Mouse (Mus musculus): ENCODE measurements around the gene Pfdn5.

Gene Pfdn5

GRCm38 (mm10) chr15:102335254-102335653 is 9.3 kb downstream of the Pfdn5 start:
- no peak for DNase-seq (ENCODE audit: low spot score)

GRCm38 (mm10) chr15:102335925-102336324 is 10.0 kb downstream of the Pfdn5 start:
- peak; percentile 41 for DNase-seq (ENCODE audit: low spot score)

- no peak for DNase-seq (ENCODE audit: low spot score)
Observed at GRCm38 (mm10) chr15:102336946-102337345, 11.0 kb downstream of the Pfdn5 start.

GRCm38 (mm10) chr15:102339612-102340011 is 13.7 kb downstream of the Pfdn5 start:
- DNase-seq (ENCODE audit: low spot score), result no peak

GRCm38 (mm10) chr15:102341580-102341979 is 15.7 kb downstream of the Pfdn5 start:
- DNase-seq (ENCODE audit: low spot score), result peak; percentile 53

- no peak for DNase-seq (ENCODE audit: low spot score)
Observed at GRCm38 (mm10) chr15:102344490-102344889, 18.6 kb downstream of the Pfdn5 start.

GRCm38 (mm10) chr15:102346444-102346843 is 20.5 kb downstream of the Pfdn5 start:
- DNase-seq (ENCODE audit: low spot score), result peak; percentile 77

- peak; percentile 100 for DNase-seq (ENCODE audit: low spot score)
Observed at GRCm38 (mm10) chr15:102350138-102350941, 24.4 kb downstream of the Pfdn5 start, which contains the start of gene Aaas. Gene Aaas (minus strand): TSS chr15:102350771.

GRCm38 (mm10) chr15:102350942-102351291 is 25.0 kb downstream of the Pfdn5 start:
- DNase-seq (ENCODE audit: low spot score), result no peak

GRCm38 (mm10) chr15:102352177-102352576 is 26.3 kb downstream of the Pfdn5 start:
- no peak for DNase-seq (ENCODE audit: low spot score)

GRCm38 (mm10) chr15:102353986-102354385 is 28.1 kb downstream of the Pfdn5 start:
- DNase-seq (ENCODE audit: low spot score), result no peak

GRCm38 (mm10) chr15:102355134-102355870 is 29.4 kb downstream of the Pfdn5 start:
- DNase-seq (ENCODE audit: low spot score), result peak; percentile 66

- DNase-seq (ENCODE audit: low spot score), result peak; percentile 45
Observed at GRCm38 (mm10) chr15:102355871-102356441, 30.0 kb downstream of the Pfdn5 start.

- DNase-seq (ENCODE audit: low spot score), result no peak
Observed at GRCm38 (mm10) chr15:102356501-102357325, 30.8 kb downstream of the Pfdn5 start.

GRCm38 (mm10) chr15:102358126-102358525 is 32.2 kb downstream of the Pfdn5 start:
- no peak for DNase-seq (ENCODE audit: low spot score)

GRCm38 (mm10) chr15:102358834-102359233 is 32.9 kb downstream of the Pfdn5 start:
- no peak for DNase-seq (ENCODE audit: low spot score)

- no peak for DNase-seq (ENCODE audit: low spot score)
Observed at GRCm38 (mm10) chr15:102362648-102363047, 36.7 kb downstream of the Pfdn5 start.

GRCm38 (mm10) chr15:102364678-102365077 is 38.8 kb downstream of the Pfdn5 start:
- no peak for DNase-seq (ENCODE audit: low spot score)

- no peak for DNase-seq (ENCODE audit: low spot score)
Observed at GRCm38 (mm10) chr15:102366238-102366637, 40.3 kb downstream of the Pfdn5 start.

GRCm38 (mm10) chr15:102366733-102367344 is 40.9 kb downstream of the Pfdn5 start, which contains the start of gene Sp7:
Gene Sp7 (minus strand): TSS chr15:102367182.
- DNase-seq (ENCODE audit: low spot score), result no peak

GRCm38 (mm10) chr15:102369972-102370371 is 44.1 kb downstream of the Pfdn5 start:
- peak; percentile 62 for DNase-seq (ENCODE audit: low spot score)

All from MN1 (cell line).